Mouse (Mus musculus) stomach, postnatal 0 days (tissue): ENCODE measurements around the gene Gm43302.

Experiments
- CTCF ChIP-seq: IDR thresholded peaks from 2 replicates; pipeline ENCODE4 v1.5.1; 2016; ENCODE audit warnings: antibody characterized with exemption, low read depth, mild to moderate bottlenecking, moderate library complexity
- EP300 ChIP-seq: optimal IDR thresholded peaks from 2 replicates; pipeline ENCODE3; 2016; ENCODE audit warnings: antibody characterized with exemption

- TF ChIP-seq EP300, result no peak
- TF ChIP-seq CTCF, result no peak
These were observed 112.0 kb downstream of the Gm43302 start for GRCm38 (mm10) chr5:105181446-105181845.
